Mouse (Mus musculus) forebrain, postnatal 0 days (tissue): Measurements from ENCODE around the gene Aldh1l1. TPM values are rescaled to one million over a fixed set of nuclear protein-coding genes. Genes with fewer than 3 reads are reported as not detected.

Experiments used
- ATAC-seq: fragments of 200-750 bp; cut with Nextera tagmentation; 2 replicates; pipeline ENCODE4 v1.8.0; 2017; ENCODE audit warnings: mild to moderate bottlenecking, moderate library complexity
- DNase-seq: peaks from one replicate; pipeline ENCODE4 v3.0.0-alpha.2; 2015
- H3K27ac ChIP-seq: fragments of 300-500 bp; sonication (generic); 2 replicates; pipeline ENCODE4 v1.5.1; 2014; ENCODE audit warnings: low read depth, mild to moderate bottlenecking, antibody characterized with exemption, low read length, moderate library complexity, mixed read lengths
- H3K27me3 ChIP-seq: fragments of 300-500 bp; sonication (generic); 2 replicates; pipeline ENCODE4 v1.6.1; 2014; ENCODE audit warnings: mild to moderate bottlenecking, low read length, mixed read lengths; ENCODE audit not compliant: insufficient read depth
- H3K36me3 ChIP-seq: fragments of 300-500 bp; sonication (generic); 2 replicates; pipeline ENCODE4 v1.6.1; 2014; ENCODE audit warnings: mild to moderate bottlenecking, moderate library complexity; ENCODE audit not compliant: insufficient read depth
- H3K4me1 ChIP-seq: fragments of 300-500 bp; sonication (generic); 2 replicates; pipeline ENCODE4 v1.6.1; 2014; ENCODE audit warnings: antibody characterized with exemption; ENCODE audit not compliant: insufficient read depth
- H3K4me2 ChIP-seq: fragments of 300-500 bp; sonication (generic); 2 replicates; pipeline ENCODE4 v1.6.1; 2014; ENCODE audit warnings: low read depth, mild to moderate bottlenecking, moderate library complexity
- H3K4me3 ChIP-seq: fragments of 300-500 bp; sonication (generic); 2 replicates; pipeline ENCODE4 v1.5.1; 2014; ENCODE audit warnings: low read depth, low read length, mixed read lengths
- H3K9ac ChIP-seq: fragments of 300-500 bp; sonication (generic); 2 replicates; pipeline ENCODE4 v1.6.1; 2014; ENCODE audit warnings: mild to moderate bottlenecking
- H3K9me3 ChIP-seq: fragments of 300-500 bp; sonication (generic); 2 replicates; pipeline ENCODE4 v1.6.1; 2016; ENCODE audit warnings: low read length
- CTCF ChIP-seq: sonication (generic); IDR thresholded peaks from 2 replicates; pipeline ENCODE4 v1.5.1; 2016; ENCODE audit warnings: antibody characterized with exemption, control low read depth, low read depth
- WGBS: fragments of 180-500 bp; shearing (Covaris S2); extraction: QIAGEN DNeasy Blood & Tissue Kit; methylation state at CpG from one replicate; pipeline ENCODE4 v1.1.7; 2014; 5-methylcytosine and 5-hydroxymethylcytosine counted together
- polyA plus RNA-seq: library from polyadenylated mRNA; unstranded; fragments of >200 nt; fragmentation: Nextera tagmentation; extraction: Ambion mirVana; gene quantifications from 2 replicates; pipeline ENCODE4 v1.2.1, GENCODE M21; 2015
- total RNA-seq: library from RNA; depleted of rRNA; stranded (reverse); fragments of >200 nt; gene quantifications from 2 replicates; pipeline ENCODE4 v1.2.3, GENCODE M21; 2014

The Aldh1l1 gene
- total and polyA plus RNA-seq, 2 experiments from 2014 or later, result 67.8 to 71.3 TPM

- peak; percentile 85 for ATAC-seq
Measured at GRCm38 (mm10) chr6:90476941-90477518, 9.2 kb upstream of the Aldh1l1 start.

GRCm38 (mm10) chr6:90484249-90484648 lies 2.0 kb upstream of the Aldh1l1 start:
- no peak overlapping the region for H3K9ac ChIP-seq
- no peak for TF ChIP-seq CTCF
- H3K4me1 ChIP-seq, result no peaks in the 10 kb centered on the region
- no peaks in the 10 kb centered on the region for H3K9me3 ChIP-seq
- H3K4me2 ChIP-seq, result no peak overlapping the region
- H3K27me3 ChIP-seq, result no peaks in the 10 kb centered on the region
- no peaks in the 10 kb centered on the region for H3K36me3 ChIP-seq
- 79% methylated on average over 3 of the region's 3 CpGs for WGBS
- ATAC-seq, result no peak
- DNase-seq, result no peak
- no peak overlapping the region for H3K27ac ChIP-seq
- H3K4me3 ChIP-seq, result no peak overlapping the region

More at GRCm38 (mm10) chr6:90476941-90477518, 9.2 kb upstream of the Aldh1l1 start:
- Histone ChIP-seq H3K4me2 (no peak overlapping the region), H3K36me3 (no peaks in the 10 kb centered on the region), H3K4me3 (no peak overlapping the region), H3K9me3 (no peaks in the 10 kb centered on the region), H3K9ac (no peak overlapping the region), H3K27ac (no peak overlapping the region), H3K27me3 (no peaks in the 10 kb centered on the region), H3K4me1 (no peaks in the 10 kb centered on the region)
- no peak for TF ChIP-seq CTCF
- DNase-seq, result peak; percentile 27
- WGBS, result 54% methylated on average over 14 of the region's 14 CpGs

GRCm38 (mm10) chr6:90484876-90485275 lies 1.4 kb upstream of the Aldh1l1 start:
- Histone ChIP-seq H3K4me2 (no peak overlapping the region), H3K36me3 (no peaks in the 10 kb centered on the region), H3K27me3 (no peaks in the 10 kb centered on the region), H3K27ac (no peak overlapping the region; the same call in 1 of the 2 replicates), H3K4me1 (no peaks in the 10 kb centered on the region), H3K9ac (no peak overlapping the region), H3K4me3 (no peak overlapping the region), H3K9me3 (no peaks in the 10 kb centered on the region)
- WGBS, result 69% methylated on average over 5 of the region's 5 CpGs
- TF ChIP-seq CTCF, result no peak
- ATAC-seq, result no peak
- DNase-seq, result no peak

GRCm38 (mm10) chr6:90487531-90487930 lies 1.3 kb downstream of the Aldh1l1 start:
- H3K9me3 ChIP-seq, result no peaks in the 10 kb centered on the region
- TF ChIP-seq CTCF, result no peak
- no peak for ATAC-seq
- no peak overlapping the region for H3K9ac ChIP-seq
- no peaks in the 10 kb centered on the region for H3K27me3 ChIP-seq
- no peaks in the 10 kb centered on the region for H3K36me3 ChIP-seq
- no peaks in the 10 kb centered on the region for H3K4me1 ChIP-seq
- H3K4me3 ChIP-seq, result no peak overlapping the region
- H3K27ac ChIP-seq, result no peak overlapping the region
- DNase-seq, result no peak
- H3K4me2 ChIP-seq, result no peak overlapping the region
- 94% methylated on average over 1 of the region's 1 CpGs for WGBS

GRCm38 (mm10) chr6:90489532-90489931 lies 3.3 kb downstream of the Aldh1l1 start:
- DNase-seq (no peak), ATAC-seq (no peak)
- 88% methylated on average over 3 of the region's 3 CpGs for WGBS

GRCm38 (mm10) chr6:90490976-90491375 lies 4.7 kb downstream of the Aldh1l1 start:
- peak; percentile 72 for ATAC-seq
- DNase-seq, result peak; percentile 72
- H3K27me3 ChIP-seq, result no peaks in the 10 kb centered on the region
- no peak overlapping the region for H3K9ac ChIP-seq
- H3K4me2 ChIP-seq, result no peak overlapping the region
- H3K27ac ChIP-seq, result no peak overlapping the region
- WGBS, result 36% methylated on average over 2 of the region's 2 CpGs
- no peak for TF ChIP-seq CTCF
- no peaks in the 10 kb centered on the region for H3K4me1 ChIP-seq
- H3K36me3 ChIP-seq, result no peaks in the 10 kb centered on the region
- H3K9me3 ChIP-seq, result no peaks in the 10 kb centered on the region
- H3K4me3 ChIP-seq, result no peak overlapping the region

More at GRCm38 (mm10) chr6:90489532-90489931, 3.3 kb downstream of the Aldh1l1 start:
- Histone ChIP-seq H3K27ac (no peak overlapping the region), H3K4me2 (no peak overlapping the region), H3K9ac (no peak overlapping the region), H3K27me3 (no peaks in the 10 kb centered on the region), H3K36me3 (no peaks in the 10 kb centered on the region), H3K9me3 (no peaks in the 10 kb centered on the region), H3K4me3 (no peak overlapping the region), H3K4me1 (no peaks in the 10 kb centered on the region)
- TF ChIP-seq CTCF, result no peak

GRCm38 (mm10) chr6:90491956-90492744 lies 5.9 kb downstream of the Aldh1l1 start:
- no peak for TF ChIP-seq CTCF
- Histone ChIP-seq H3K4me1 (no peaks in the 10 kb centered on the region), H3K27ac (no peak overlapping the region), H3K9ac (no peak overlapping the region), H3K4me2 (no peak overlapping the region), H3K36me3 (no peaks in the 10 kb centered on the region), H3K4me3 (no peak overlapping the region), H3K9me3 (no peaks in the 10 kb centered on the region), H3K27me3 (no peaks in the 10 kb centered on the region)
- 90% methylated on average over 10 of the region's 10 CpGs for WGBS
- ATAC-seq (no peak), DNase-seq (no peak)
